Mouse (Mus musculus) liver, embryonic 14.5 days (tissue): ENCODE measurements around the gene Nme2. TPM values are rescaled to one million over a fixed set of nuclear protein-coding genes. Genes with fewer than 3 reads are reported as not detected.

ENCODE experiments used
- ATAC-seq: fragments of 200-750 bp; cut with Nextera tagmentation; 2 replicates; pipeline ENCODE4 v1.8.0; 2017; ENCODE audit warnings: moderate number of reproducible peaks, mild to moderate bottlenecking, moderate library complexity; ENCODE audit not compliant: insufficient read depth
- DNase-seq, 3 experiments: peaks; one replicate each; pipeline ENCODE4 v3.0.0-alpha.2; 2012 to 2013; ENCODE audit warnings: low read depth in 3 of 3, low spot score in 3 of 3
- H3K27ac ChIP-seq: fragments of 300-500 bp; sonication (generic); 2 replicates; pipeline ENCODE4 v1.5.1; 2014; ENCODE audit warnings: moderate library complexity, mild to moderate bottlenecking, control low read depth, inconsistent platforms
- H3K27me3 ChIP-seq: fragments of 300-500 bp; sonication (generic); 2 replicates; pipeline ENCODE4 v1.6.1; 2014; ENCODE audit warnings: mild to moderate bottlenecking, low read length, moderate library complexity; ENCODE audit not compliant: control insufficient read depth, insufficient read depth
- H3K36me3 ChIP-seq: fragments of 300-500 bp; sonication (generic); replicated peaks from 2 replicates; pipeline ENCODE4 v1.6.1; 2014; ENCODE audit warnings: low read depth; ENCODE audit not compliant: control insufficient read depth, insufficient read depth
- H3K4me1 ChIP-seq, 2 experiments: fragments of 200-500 bp in 1 of 2; fragments of 300-500 bp in 1 of 2; sonication (generic) in 1 of 2; replicated peaks; 2 replicates each; pipeline ENCODE4 v1.6.1; 2012 to 2014; ENCODE audit warnings: antibody characterized with exemption in 1 of 2, inconsistent platforms in 1 of 2, low read length in 1 of 2; ENCODE audit not compliant: control insufficient read depth in 2 of 2, insufficient read depth in 2 of 2
- H3K4me2 ChIP-seq: fragments of 300-500 bp; sonication (generic); 2 replicates; pipeline ENCODE4 v1.6.1; 2014; ENCODE audit warnings: low read depth, mild to moderate bottlenecking, control low read depth, moderate library complexity
- H3K4me3 ChIP-seq, 2 experiments: fragments of 200-500 bp in 1 of 2; fragments of 300-500 bp in 1 of 2; sonication (generic) in 1 of 2; 2 replicates each; pipeline ENCODE4 v1.5.1; 2012 to 2014; ENCODE audit warnings: low read depth in 2 of 2, low read length in 2 of 2, mild to moderate bottlenecking in 2 of 2, control low read depth in 1 of 2, inconsistent platforms in 1 of 2, moderate library complexity in 1 of 2; ENCODE audit not compliant: insufficient read depth in 1 of 2
- H3K9ac ChIP-seq: fragments of 300-500 bp; sonication (generic); replicated peaks from 2 replicates; pipeline ENCODE4 v1.6.1; 2014; ENCODE audit warnings: mild to moderate bottlenecking, control low read depth, moderate library complexity
- H3K9me3 ChIP-seq: fragments of 300-500 bp; sonication (generic); 2 replicates; pipeline ENCODE4 v1.6.1; 2016; ENCODE audit warnings: low read length, mixed read lengths; ENCODE audit not compliant: control insufficient read depth
- CTCF ChIP-seq: IDR thresholded peaks from 2 replicates; pipeline ENCODE4 v1.5.1; 2016; ENCODE audit warnings: antibody characterized with exemption, low read depth, control low read depth
- EP300 ChIP-seq: IDR thresholded peaks from 2 replicates; pipeline ENCODE4 v1.6.1; 2016; ENCODE audit warnings: antibody characterized with exemption, low read depth
- WGBS: fragments of 180-500 bp; shearing (Covaris S2); extraction: QIAGEN DNeasy Blood & Tissue Kit; methylation state at CpG from one replicate; pipeline ENCODE4 v1.1.7; 2014; ENCODE audit not compliant: insufficient replicate concordance; 5-methylcytosine and 5-hydroxymethylcytosine counted together
- polyA plus RNA-seq, 2 experiments: library from polyadenylated mRNA; depleted of rRNA in 1 of 2; stranded (reverse) in 1 of 2; unstranded in 1 of 2; fragments of >200 nt; fragmentation: Nextera tagmentation in 1 of 2; extraction: Ambion mirVana in 1 of 2; gene quantifications; 2 replicates each; pipeline versions ENCODE4 v1.2.1 to v1.2.3; 2012 to 2014

Nme2 gene
- polyA plus RNA-seq, 2 experiments: 117 to 131 TPM

- no peak overlapping the region for H3K27ac ChIP-seq
- H3K36me3 ChIP-seq: no peaks in the 10 kb centered on the region
- no peak overlapping the region for H3K4me3 ChIP-seq
- ATAC-seq (no peak), DNase-seq (no peak)
- no peaks in the 10 kb centered on the region for H3K9me3 ChIP-seq
- WGBS: 43% methylated on average over 6 of the region's 6 CpGs
- no peaks in the 10 kb centered on the region for H3K27me3 ChIP-seq
- H3K9ac ChIP-seq: no peak overlapping the region
- TF ChIP-seq EP300 (no peak), CTCF (no peak)
- no peak overlapping the region for H3K4me2 ChIP-seq
- H3K4me1 ChIP-seq: no peaks in the 10 kb centered on the region
Measured at GRCm38 (mm10) chr11:93979502-93980049, 23.5 kb upstream of the Nme2 start.

GRCm38 (mm10) chr11:93972951-93973350 lies 16.9 kb upstream of the Nme2 start:
- H3K27me3 ChIP-seq: no peaks in the 10 kb centered on the region
- H3K36me3 ChIP-seq: no peaks in the 10 kb centered on the region
- no peak for DNase-seq
- no peak for TF ChIP-seq CTCF
- TF ChIP-seq EP300: no peak
- H3K4me3 ChIP-seq: no peak overlapping the region
- H3K4me2 ChIP-seq: no peak overlapping the region
- H3K4me1 ChIP-seq: peaks cover 2 to 3% of the 10 kb centered on the region in 2 experiments; a peak in 1 of 4 replicates
- no peak overlapping the region for H3K9ac ChIP-seq
- no peak overlapping the region for H3K27ac ChIP-seq
- H3K9me3 ChIP-seq: no peaks in the 10 kb centered on the region
- 78% methylated on average over 5 of the region's 5 CpGs for WGBS
- ATAC-seq: no peak

GRCm38 (mm10) chr11:93969799-93970198 lies 13.7 kb upstream of the Nme2 start:
- DNase-seq (no peak), ATAC-seq (no peak)
- Histone ChIP-seq H3K9me3 (no peaks in the 10 kb centered on the region), H3K36me3 (peaks cover 9% of the 10 kb centered on the region; the same call in 1 of the 2 replicates), H3K27ac (no peak overlapping the region), H3K9ac (no peak overlapping the region), H3K4me3 (no peak overlapping the region), H3K4me1 (peaks cover 2 to 8% of the 10 kb centered on the region in 2 experiments; a peak in 3 of 4 replicates), H3K4me2 (no peak overlapping the region), H3K27me3 (no peaks in the 10 kb centered on the region)
- no peak for TF ChIP-seq EP300
- TF ChIP-seq CTCF: no peak
- 73% methylated on average over 1 of the region's 1 CpGs for WGBS

DNA sequence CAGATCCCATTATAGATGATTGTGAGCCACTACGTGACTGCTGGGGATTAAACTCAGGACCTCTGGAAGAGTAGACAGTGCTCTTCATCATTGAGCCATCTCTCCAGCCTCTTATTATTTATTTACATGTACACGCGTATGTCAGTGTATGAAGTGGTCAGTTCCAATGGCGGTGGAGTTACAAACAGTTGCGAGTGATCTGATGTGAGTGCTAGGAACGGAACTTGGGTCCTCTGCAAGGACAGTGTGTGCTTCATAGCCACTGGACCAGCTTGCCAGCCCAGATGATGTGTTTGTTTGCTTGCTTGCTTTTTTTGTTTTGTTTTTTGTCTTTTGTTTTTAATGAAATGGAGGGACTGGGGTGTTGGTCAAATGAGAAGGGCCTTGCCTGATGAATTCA lies 13.1 kb upstream of the Nme2 start:
- H3K9me3 ChIP-seq: no peaks in the 10 kb centered on the region
- TF ChIP-seq CTCF (no peak), EP300 (no peak)
- no peak overlapping the region for H3K9ac ChIP-seq
- DNase-seq (no peak), ATAC-seq (no peak)
- 90% methylated on average over 6 of the region's 6 CpGs for WGBS
- H3K4me1 ChIP-seq: peaks cover 2 to 8% of the 10 kb centered on the region in 2 experiments; a peak in 3 of 4 replicates
- H3K4me3 ChIP-seq: no peak overlapping the region
- H3K27ac ChIP-seq: no peak overlapping the region
- H3K27me3 ChIP-seq: no peaks in the 10 kb centered on the region
- peak overlapping the region; percentile 69 for H3K4me2 ChIP-seq
- H3K36me3 ChIP-seq: peaks cover 14% of the 10 kb centered on the region

- ATAC-seq: no peak
- Histone ChIP-seq H3K27ac (peak overlapping the region; percentile 62), H3K36me3 (peaks cover 18% of the 10 kb centered on the region), H3K27me3 (no peaks in the 10 kb centered on the region), H3K9ac (peak overlapping the region; percentile 61), H3K4me3 (peak overlapping the region in 1 of 2 experiments; percentile 76; a peak in 3 of 4 replicates), H3K4me1 (peaks cover 2 to 8% of the 10 kb centered on the region in 2 experiments; a peak in 3 of 4 replicates), H3K4me2 (peak overlapping the region; percentile 69), H3K9me3 (no peaks in the 10 kb centered on the region)
- no peak for DNase-seq
- WGBS: 33% methylated on average over 6 of the region's 6 CpGs
- no peak for TF ChIP-seq CTCF
- TF ChIP-seq EP300: no peak
Measured at GRCm38 (mm10) chr11:93968848-93969128, 12.7 kb upstream of the Nme2 start.
